Mouse (Mus musculus) liver, adult 2 months (tissue): Measurements from ENCODE around the gene Llph.

Experiments used
- CTCF ChIP-seq: fragments of 200-500 bp; IDR thresholded peaks from 2 replicates; pipeline ENCODE4 v1.5.1; 2011; ENCODE audit warnings: low read depth, low read length, control low read depth
- POLR2A ChIP-seq: fragments of 200-500 bp; IDR thresholded peaks from 2 replicates; pipeline ENCODE4 v1.6.1; 2011; ENCODE audit warnings: low read length, control low read depth; ENCODE audit not compliant: insufficient read depth; ENCODE audit errors: extremely low read depth

DNA sequence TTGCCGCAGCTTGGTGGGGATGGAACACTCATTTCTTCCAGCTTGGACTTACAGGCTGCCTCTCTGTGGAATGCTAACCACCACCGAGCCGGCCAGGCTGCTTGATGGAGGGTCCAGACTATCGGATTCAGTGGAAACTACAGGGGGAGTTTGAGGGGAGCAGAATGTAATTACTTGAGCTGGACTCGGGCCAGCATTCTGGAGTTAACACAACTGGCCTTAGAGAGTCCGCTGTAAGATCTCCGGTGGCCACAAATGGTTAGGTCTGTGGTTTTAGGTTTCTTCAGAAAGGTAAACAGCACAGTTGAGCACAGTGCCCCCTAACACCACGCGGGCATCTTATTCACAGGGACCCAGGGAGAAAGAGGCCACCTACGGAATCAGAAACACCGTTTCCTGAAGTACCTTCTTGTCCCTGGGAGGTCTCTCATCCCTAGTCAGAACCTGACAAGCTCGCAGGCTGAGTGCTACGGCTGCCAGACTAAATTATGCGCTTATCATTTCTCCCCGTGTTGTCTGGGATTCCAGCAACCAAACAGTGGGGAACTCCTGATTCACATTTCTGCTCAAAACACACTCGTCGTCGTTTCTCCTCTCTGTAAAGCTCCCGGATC, 45.5 kb downstream of the Llph start:
- TF ChIP-seq POLR2A = no peak
- no peak for TF ChIP-seq CTCF
